Mouse (Mus musculus): ENCODE data around the gene Mink1.

- TF ChIP-seq MAX (IDR thresholded peaks at IDR 0.05; ENCODE audit: low read length), result no peak
- no peak for TF ChIP-seq ZMIZ1 (IDR thresholded peaks at IDR 0.05; ENCODE audit: low read depth, low read length)
Measured at GRCm38 (mm10) chr11:70598451-70598953, 35.8 kb downstream of the Mink1 start.

All from MEL (cell line).